Mouse (Mus musculus) frontal cortex, postnatal 10 days (tissue): ENCODE data around the gene Ankrd33b.

Source experiments
- DNase-seq, 2 experiments: peaks; one replicate each; pipeline ENCODE4 v3.0.0; 2022; ENCODE audit warnings: low spot score in 2 of 2, mixed read lengths in 1 of 2

The Ankrd33b gene

DNA sequence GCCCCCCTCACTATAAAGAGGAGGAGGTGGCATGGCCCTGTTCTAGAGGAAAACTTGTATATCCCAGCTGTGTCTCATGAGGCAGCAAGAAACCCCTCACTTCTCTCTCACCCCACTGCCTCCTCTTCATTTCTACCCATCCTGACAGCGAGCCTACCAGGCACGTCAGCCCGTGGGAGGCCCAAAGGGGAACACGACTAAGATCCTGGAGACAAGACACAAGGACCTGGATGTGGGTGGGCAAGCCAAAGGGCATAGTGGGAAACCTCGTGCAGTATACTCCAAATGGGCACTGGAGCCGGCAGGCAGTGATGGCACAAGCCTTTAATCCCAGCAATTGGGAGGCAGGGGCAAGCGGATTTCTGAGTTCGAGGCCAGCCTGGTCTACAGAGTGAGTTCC lies 1.0 kb upstream of the Ankrd33b start:
- no peak for DNase-seq

DNA sequence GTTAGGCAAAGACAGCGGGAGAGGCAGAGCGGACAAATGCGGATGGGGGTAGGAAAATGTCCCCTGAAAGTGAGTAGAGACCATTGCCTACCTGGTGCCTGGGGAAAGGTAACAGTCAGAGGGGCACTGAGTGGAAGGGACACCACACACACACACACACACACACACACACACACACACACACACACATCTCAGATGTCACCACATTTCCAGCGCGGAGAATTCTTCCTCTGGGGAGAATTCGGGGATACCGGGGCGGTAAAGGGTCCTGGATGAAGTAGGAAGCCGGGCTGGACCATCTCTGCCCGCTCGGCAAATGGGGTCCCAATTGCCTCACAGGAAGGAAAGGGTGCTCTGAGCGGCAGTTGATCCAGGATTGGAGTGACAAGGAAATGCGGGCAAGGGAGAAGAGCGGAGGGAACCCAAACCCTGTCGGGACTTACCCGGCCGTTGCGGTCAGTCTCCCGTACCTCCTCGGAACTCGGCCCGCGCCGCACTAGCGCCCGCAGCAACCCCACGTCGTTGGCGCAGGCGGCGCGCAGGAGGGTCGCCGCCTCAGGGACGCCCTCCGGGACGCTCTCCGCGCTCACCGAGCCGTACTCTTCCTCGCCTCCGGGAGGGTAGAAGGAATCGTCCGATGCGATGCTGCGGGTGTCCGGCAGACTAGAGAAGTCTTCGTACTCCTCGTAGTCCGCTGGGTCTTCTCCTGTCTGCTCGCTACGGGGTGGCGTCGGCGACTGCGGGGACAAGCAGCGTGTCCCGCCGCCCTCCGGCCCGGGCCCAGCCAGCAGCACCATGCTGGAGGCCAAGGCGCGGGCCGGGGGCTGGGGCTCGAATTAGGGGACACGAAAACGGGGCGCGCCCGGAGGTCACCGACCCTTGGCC lies 688 bp downstream of the Ankrd33b start:
- DNase-seq: no peak

DNA sequence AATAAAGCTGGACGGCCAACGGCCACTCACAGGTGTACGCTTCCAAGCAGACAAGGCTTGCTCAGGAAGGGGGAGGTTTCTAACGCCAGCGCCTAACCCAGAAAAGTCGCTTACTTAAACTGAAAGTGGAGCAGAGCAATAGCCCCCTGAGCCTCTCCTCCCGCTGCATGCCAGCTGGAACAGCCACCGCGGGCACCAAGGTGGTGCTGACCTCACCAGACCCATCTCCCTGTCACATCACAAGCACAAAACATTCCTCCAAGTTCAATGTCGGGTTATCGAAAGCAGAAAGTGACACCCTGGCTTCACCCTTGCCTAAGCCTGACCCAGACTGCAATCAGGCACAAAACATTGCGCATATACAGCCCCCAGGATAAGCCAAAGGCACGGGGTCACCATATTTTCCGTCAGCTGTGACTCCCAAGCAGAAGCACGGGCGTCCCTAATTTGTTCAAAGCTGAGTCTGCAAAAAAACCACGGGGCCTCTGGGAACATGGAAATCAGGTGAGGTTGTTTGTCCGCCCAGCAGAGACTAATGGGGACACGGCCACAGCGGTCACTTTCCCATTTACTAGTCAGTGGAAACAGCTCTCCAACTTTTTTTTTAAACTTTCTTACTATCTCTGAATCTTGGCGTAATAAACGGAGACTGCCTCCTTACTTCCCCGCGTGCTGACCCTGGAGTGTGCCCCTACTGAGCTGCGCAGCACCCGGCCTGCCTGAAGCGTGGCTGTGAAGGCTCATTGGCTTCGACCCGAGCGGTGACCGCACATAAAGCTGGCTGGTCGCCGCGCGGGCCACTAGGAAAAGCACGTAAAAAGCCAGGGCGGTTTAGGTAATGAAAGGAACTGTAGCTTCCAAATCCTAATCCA lies 1.6 kb downstream of the Ankrd33b start:
- no peak for DNase-seq

DNA sequence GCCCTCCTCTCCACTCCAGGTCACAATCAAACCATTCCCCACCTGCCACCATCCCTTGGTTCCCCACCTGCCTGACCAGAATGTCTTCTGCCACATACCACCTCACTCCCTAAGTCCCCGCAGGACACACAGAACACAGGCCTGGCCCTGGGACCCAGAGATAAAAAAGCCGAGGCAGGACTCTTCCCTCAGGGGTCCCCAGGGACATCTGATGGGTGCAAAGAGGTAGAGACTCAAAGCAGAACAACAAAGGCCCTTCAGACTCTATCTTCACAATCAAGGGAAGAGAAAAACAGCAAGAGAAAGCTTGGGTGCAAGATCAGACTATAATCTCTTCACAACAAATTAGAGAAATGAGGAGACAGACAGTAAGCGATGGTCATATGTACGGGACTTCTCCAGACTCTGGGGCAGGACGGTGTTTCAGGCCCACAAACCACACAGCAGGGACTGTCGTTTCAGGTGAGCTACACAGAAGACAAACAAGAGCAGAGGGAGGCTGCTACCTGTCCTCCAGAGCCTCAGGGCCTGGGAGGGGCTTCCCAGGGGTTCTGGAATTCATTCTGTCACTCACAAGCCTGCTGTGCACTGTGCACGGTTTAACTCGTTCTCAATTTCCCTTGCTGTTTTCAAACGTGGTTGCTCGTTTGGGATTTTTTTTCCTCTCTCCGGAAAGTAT lies 2.3 kb downstream of the Ankrd33b start:
- DNase-seq: no peak

DNA sequence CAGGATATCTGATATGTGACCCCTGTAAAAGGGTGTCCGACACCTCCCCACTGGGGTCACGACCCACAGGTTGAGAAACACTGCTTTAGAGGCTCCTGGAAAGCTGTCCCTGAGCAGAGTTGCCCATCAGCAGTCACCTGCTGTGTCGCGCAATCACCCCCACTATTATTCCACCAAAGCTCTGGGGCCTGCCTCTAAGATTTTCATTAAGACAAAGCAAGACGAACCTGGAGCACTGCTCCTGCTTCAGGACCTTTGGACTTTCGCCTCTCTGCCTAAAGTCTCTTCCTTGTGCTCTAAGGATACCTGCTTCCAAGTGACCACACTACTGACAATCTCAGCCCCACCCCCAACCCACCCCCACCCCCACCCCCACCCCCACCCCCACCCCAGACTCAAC lies 3.1 kb downstream of the Ankrd33b start:
- no peak for DNase-seq

DNA sequence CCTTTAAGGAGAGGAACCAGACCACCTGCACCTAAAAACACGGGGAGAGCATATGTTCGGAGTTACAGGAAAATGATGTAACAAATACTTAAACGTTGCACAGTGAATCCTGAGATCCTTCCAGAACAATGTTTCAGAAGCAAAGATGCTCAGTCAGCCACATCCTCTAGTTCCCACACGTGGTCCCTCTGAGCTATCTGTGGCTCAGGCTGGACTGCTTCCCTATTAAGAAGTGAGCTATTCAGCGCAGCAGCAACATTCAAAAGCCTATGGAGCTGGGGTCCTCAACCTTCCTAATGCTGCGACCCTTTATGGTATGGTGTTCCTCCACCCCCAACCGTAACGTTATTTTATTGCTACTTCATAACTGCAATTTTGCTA lies 3.6 kb downstream of the Ankrd33b start:
- DNase-seq: no peak

DNA sequence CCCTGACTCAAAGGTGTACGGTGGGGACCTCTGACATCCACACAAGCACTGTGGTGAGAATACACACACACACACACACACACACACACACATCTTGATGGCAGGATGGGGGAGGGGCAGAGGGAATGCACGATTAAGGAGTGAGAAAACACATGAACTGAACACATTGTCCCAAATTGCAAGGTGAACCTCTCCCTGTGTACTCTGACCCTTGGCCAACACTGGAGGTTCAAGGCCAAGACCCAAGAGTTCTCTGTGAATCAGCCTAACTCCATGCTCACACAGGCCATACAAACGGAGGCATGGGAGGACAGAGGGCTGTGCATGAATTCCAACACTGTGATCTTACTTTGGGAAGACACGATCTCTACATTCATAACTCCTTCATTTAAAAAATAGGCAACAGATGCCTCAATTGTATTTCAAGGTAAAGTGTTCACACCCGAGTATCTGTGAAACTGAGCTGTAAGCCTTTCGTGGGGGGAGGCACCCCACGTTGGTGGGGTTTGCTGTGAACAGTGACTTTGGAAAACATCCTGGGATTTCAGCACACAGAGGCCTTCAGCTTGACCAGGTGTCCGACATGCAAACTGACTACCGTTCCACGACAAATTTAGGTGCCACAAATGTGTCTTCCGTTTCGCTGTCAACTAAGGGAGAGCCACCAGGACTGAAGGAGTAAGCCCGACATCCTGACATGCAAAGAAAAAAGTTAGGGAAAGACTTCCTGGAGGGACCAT lies 4.1 kb downstream of the Ankrd33b start:
- no peak for DNase-seq

DNA sequence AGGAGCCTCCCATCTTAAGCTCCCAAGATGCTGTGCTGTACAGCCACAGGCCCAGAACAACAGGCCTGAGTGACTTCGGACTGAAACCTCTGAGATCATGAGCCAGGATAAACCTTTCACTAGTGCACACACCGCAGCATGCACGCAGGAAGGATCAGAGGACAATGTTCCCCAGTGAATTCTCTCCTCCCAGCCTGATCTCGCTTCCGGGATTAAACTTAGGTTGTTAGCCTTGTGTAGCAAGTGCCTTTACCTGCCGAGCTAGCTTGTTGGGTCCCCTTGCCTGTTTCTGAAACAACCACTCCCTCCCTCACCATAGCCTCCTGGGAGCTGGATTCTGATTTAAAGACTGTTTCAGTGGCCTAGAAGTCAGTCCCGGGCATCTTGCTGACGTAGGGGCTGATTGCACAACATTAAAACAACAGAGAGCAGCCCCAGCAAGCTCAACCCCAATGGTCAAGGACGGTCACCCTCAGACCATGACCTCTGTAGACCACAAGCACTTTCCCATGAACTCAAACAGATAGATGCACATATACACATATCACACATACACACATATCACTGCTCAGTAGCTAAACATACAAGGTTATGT lies 6.2 kb downstream of the Ankrd33b start:
- no peak for DNase-seq

DNA sequence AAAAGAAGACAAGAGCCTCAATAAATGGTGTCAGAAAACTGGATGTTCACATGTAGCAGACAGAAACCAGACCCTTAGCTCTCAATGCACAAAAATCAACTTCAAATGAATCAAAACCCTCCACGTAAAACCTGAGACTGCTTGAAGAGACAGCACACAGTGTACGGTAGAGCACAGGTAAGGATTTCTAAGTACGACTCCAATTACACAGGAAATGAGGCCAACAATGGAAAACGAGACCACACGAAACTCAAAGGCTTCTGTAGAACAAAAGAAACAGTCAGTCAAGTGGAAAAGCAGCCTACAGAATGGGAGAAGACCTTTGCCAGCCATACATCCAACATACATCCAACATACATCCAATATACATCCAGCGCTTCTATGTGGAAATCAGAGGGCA lies 6.9 kb downstream of the Ankrd33b start:
- DNase-seq: no peak

DNA sequence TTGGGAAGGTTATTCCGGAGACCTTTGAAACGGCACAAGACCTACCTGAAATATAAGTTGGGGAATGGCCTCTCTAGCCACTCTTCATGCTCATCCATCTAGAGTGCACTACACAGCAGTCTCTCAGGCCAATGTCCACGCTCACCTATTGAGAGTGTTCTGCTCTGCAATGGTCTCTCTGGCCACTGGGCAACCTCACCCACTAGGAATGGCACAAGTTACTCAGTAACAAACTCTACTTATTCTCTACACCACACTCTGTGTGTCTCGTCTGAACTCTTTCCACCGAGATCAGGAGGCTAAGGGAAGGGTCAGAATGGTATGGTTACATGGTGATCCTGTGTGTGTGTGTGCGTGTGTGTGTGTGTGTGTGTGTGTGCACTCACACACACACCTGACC lies 7.7 kb downstream of the Ankrd33b start:
- no peak for DNase-seq

DNA sequence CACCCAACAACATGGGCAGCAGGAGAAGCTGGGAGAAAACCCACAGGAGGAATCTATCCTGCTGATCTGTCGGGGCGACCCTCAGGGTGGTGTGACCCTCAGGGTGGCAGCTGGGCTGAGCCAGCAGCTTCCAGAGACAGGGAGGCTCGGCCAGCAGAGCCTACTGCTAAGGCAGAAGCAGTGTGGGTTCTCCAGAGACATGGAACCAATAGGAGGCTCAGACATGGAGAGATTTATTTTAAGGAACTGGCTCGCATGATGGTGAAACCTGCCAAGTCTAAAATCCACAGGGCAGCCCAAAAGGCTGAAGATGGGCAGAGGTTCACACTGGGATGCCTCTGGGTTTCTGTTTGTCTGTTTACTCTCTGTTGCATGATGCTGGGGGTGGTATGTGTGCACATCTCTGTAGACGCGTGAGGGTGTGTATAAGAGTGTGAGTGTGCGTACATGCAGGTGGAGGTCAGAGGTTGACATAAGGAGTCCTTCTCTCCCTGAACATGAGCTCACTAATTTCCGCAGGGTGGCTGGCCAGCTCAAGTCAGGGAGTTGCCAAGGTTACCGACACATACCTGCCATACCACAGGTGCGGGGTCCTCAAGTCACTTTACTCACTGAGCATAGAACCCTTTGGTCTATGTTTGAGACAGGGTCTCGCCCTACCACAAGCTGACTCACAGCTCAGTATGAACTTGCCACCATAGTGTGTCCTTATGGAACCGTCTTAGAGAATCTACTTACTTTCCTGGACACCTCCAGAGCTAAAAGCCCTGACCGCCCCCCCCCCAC lies 14.8 kb downstream of the Ankrd33b start:
- DNase-seq: no peak

DNA sequence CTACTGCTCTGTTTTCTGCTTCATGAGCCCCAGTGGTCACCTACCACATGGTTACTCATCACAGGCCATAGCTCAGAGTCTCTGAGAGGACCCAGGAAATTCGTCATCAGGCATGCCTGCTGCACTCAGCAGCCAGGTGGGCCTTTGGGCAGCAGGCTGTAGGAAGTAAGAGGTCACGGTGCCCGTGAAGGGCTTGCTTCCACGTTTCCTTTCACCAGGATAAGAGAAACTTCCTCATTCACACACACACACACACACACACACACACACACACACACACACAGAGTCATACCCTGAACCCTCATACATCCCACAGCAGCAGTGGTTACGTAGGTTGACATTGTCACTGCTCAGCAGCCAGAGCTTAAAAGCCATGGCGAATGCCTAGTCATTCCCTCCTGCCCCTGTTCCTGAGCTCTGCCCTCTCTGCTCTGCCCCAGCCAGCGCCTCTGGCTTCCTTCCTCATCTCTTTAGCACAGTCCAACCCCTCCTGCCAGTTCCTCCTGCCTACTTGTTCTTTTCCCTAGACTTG lies 17.6 kb downstream of the Ankrd33b start:
- DNase-seq: no peak

DNA sequence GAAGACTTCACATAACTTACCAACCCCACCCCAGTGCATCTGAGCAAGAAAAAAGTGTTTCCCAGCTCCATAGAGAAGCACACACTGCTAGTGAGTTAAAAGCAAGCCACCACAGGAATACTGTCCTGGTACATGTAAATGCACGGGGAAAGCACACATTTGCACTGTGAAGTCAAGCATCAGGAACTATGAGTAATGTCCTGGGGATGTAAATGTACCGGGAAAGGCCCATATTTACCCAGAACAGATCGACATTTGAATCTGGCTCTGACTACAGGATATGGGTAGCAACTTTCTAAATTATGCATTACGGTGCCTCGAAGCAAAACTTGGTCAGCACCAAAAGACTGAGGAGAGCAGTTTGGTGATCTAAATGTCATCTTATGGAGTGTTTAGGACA lies 18.5 kb downstream of the Ankrd33b start:
- no peak for DNase-seq

DNA sequence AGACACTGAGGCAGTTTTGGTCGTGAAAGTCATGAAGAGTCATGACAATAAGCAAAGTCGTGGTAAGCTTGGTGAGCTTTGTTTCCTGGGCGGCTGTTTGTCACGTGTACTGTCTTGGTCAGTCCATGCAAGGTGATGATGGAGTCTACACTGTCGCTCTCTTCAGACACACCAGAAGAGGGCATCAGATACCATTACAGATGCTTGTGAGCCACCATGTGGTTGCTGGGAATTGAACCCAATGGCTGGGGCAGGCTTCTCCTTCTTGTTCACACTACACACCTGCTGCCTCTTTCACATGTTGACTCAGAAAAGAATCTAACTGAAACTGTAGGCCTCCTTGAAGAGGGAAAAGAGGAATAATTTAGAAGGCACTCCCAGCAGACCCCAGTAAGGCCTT lies 19.3 kb downstream of the Ankrd33b start:
- DNase-seq: no peak

DNA sequence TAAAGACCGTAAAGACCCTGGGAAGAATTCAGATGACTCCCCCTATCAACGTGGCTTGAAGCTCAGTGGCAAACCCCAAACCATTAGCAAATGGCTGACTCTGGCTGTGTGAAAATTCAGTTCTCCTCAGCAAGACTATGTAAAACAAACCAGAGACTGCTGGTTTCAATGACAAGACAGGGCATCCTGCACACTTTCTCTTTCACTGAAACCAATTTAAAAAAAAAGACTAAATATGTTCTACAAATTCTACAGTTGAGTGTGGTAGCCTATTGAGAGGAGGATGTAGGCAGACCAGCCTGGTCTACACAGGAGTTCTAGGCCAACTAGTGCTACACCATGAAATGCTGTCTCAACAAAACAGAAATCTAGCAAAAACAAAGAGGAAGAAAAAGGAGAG lies 21.0 kb downstream of the Ankrd33b start:
- DNase-seq: no peak

DNA sequence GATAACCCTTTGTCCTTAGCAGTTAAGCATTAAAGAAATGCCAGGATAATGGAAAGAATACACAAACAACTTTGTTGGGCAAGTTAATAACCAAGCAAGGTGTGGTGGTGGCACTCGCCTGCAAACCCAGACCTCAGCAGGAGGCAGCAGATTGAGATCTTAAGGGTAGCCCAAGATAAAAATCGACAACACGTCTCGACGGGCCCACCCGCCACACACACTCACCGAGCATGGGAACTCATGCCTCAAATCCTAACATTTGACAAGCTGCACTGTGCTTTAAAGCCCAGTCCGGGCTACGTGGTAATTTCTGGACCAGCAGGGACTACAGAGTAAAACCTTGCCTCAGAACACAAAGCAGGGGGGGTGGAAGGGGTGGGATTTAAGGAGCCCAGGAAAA lies 22.2 kb downstream of the Ankrd33b start:
- DNase-seq: no peak

DNA sequence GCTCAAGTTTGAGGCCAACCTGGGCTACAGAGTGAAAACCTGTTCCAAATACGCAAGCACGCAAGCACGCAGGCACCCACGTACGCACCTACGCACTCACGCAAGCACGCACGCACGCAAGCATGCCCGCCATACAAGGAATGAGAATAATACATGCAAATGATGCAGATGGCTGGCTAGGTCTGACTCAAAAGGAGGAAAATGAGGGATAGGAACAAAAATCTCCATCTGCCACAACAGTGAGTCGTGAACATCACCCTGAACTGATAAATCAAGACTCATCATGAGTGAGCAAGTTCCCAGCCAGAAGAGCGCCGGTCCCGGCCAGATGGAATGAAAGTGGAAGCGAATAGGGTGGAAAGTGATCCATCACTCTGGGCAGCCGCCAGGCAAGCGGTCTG lies 22.7 kb downstream of the Ankrd33b start:
- DNase-seq: peak in 1 of 2 experiments; percentile 51

DNA sequence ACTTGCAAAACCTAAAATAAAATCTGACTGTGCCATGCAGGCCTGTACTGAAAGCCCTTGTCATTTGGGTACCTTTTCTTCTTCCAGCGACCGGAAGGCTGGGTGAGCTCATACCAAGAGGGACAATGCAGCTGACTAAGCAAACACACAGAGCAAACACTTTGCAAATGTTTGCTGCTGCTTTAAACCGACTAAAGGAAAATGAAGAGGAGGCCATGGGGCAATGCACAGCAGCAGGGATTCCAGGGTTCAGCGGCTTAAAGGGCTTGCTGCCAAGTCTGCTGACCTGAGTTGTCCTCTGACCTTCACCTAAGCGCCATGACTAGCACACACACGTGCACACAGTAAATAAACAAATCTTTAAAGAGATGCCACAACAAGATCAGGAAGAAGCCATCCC lies 23.9 kb downstream of the Ankrd33b start:
- DNase-seq: no peak

DNA sequence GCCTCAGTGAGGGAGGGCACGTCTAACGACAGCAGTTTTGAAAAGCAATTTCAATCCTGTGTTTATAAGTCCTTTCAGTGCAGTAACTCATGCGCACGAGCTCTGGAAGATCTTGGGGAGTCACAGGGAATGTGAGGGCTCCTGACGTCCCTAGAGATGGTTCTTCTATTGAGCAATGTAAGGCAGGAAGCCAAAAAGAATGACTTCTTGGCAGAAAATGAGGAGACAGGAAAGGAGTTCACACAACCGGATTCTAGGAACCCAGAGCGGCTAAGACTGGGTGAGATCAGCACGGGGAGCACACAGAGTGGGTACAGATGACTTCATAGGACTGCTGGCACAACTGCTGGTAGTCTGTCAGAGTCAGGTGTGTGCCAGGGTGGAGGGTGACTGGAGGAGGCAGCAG lies 25.0 kb downstream of the Ankrd33b start:
- no peak for DNase-seq

DNA sequence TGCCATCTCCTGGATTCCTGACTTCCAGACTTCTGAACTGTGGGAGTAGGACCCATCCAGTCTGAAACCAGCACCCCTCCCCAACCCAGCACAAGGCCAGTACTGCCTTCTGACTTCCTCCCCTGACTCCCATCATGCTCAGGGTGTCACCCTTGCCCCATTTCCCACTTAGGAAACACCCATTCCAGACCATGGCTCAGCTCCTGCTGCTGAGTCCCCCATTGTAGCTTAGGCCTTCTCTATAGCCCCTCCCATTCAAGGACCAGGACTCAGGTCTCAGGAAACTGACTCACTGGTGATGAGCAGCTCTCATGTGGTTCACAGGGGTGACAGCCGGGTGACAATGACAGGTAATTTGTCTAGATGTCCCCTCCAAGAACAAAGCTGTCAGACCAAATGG lies 25.5 kb downstream of the Ankrd33b start:
- DNase-seq: no peak
